Mouse (Mus musculus) intestine, embryonic 14.5 days (tissue): Measurements from ENCODE around the gene H2-Q7. TPM values are rescaled to one million over a fixed set of nuclear protein-coding genes. Genes with fewer than 3 reads are reported as not detected.
A peak's percentile ranks its signal among the peaks of the same experiment; 100 is the strongest.
"Not testable (repeated sequence)": the region's sequence is repeated elsewhere in the genome, so short reads cannot be mapped to it uniquely, and the experiment has no call there.

ENCODE experiments used
- ATAC-seq: fragments of 200-750 bp; cut with Nextera tagmentation; replicated peaks from 2 replicates; pipeline ENCODE4 v1.8.0; 2017; ENCODE audit warnings: low read depth, moderate number of reproducible peaks, moderate TSS enrichment, moderate library complexity; ENCODE audit not compliant: low FRiP score, low TSS enrichment
- DNase-seq: peaks from one replicate; pipeline ENCODE4 v3.0.0-alpha.2; 2018; ENCODE audit warnings: low spot score
- H3K27ac ChIP-seq: fragments of 300-500 bp; sonication (generic); 2 replicates; pipeline ENCODE4 v1.5.1; 2014; ENCODE audit warnings: low read depth, mild to moderate bottlenecking, control low read depth
- H3K27me3 ChIP-seq: fragments of 300-500 bp; sonication (generic); replicated peaks from 2 replicates; pipeline ENCODE4 v1.6.1; 2014; ENCODE audit warnings: low read length, control low read depth; ENCODE audit not compliant: control insufficient read depth, insufficient read depth
- H3K36me3 ChIP-seq: fragments of 300-500 bp; sonication (generic); 2 replicates; pipeline ENCODE4 v1.6.1; 2014; ENCODE audit warnings: low read length, control low read depth; ENCODE audit not compliant: control insufficient read depth, insufficient read depth
- H3K4me1 ChIP-seq: fragments of 300-500 bp; sonication (generic); replicated peaks from 2 replicates; pipeline ENCODE4 v1.6.1; 2014; ENCODE audit warnings: low read length, control low read depth, mixed read lengths; ENCODE audit not compliant: control insufficient read depth, insufficient read depth
- H3K4me2 ChIP-seq: fragments of 300-500 bp; sonication (generic); 2 replicates; pipeline ENCODE4 v1.6.1; 2014; ENCODE audit warnings: low read length
- H3K4me3 ChIP-seq: fragments of 300-500 bp; sonication (generic); 2 replicates; pipeline ENCODE4 v1.5.1; 2014; ENCODE audit warnings: low read depth, low read length, control low read depth, mixed read lengths
- H3K9ac ChIP-seq: fragments of 300-500 bp; sonication (generic); 2 replicates; pipeline ENCODE4 v1.6.1; 2014; ENCODE audit warnings: mild to moderate bottlenecking, low read length
- H3K9me3 ChIP-seq: fragments of 300-500 bp; sonication (generic); 2 replicates; pipeline ENCODE4 v1.6.1; 2016; ENCODE audit warnings: low read length, control low read depth; ENCODE audit not compliant: control insufficient read depth
- WGBS: fragments of 180-500 bp; shearing (Covaris S2); extraction: QIAGEN DNeasy Blood & Tissue Kit; methylation state at CpG from one replicate; pipeline ENCODE4 v1.1.7; 2014; 5-methylcytosine and 5-hydroxymethylcytosine counted together
- polyA plus RNA-seq: library from polyadenylated mRNA; unstranded; fragments of >200 nt; fragmentation: Nextera tagmentation; extraction: Ambion mirVana; gene quantifications from 2 replicates; pipeline ENCODE4 v1.2.1, GENCODE M21; 2014

H2-Q7 gene
- polyA plus RNA-seq, 1 experiment from 2014 or later: 8.1 TPM

GRCm38 (mm10) chr17:35428883-35429282, 10.1 kb upstream of the H2-Q7 start:
- not testable (repeated sequence) for H3K4me1 ChIP-seq, H3K4me3 ChIP-seq, H3K9ac ChIP-seq, ATAC-seq, H3K36me3 ChIP-seq, H3K9me3 ChIP-seq, H3K27ac ChIP-seq, H3K27me3 ChIP-seq, H3K4me2 ChIP-seq, DNase-seq
- 90% methylated on average over 6 of the region's 6 CpGs for WGBS

GRCm38 (mm10) chr17:35430671-35431070, 8.3 kb upstream of the H2-Q7 start:
- not testable (repeated sequence) for DNase-seq, ATAC-seq, H3K27me3 ChIP-seq, H3K9ac ChIP-seq, H3K4me1 ChIP-seq, H3K4me2 ChIP-seq, H3K9me3 ChIP-seq, H3K27ac ChIP-seq, H3K36me3 ChIP-seq, H3K4me3 ChIP-seq
- WGBS: 76% methylated on average over 6 of the region's 6 CpGs

- not testable (repeated sequence) for H3K4me2 ChIP-seq, H3K9me3 ChIP-seq, H3K27me3 ChIP-seq, H3K4me1 ChIP-seq, H3K4me3 ChIP-seq, H3K36me3 ChIP-seq, H3K9ac ChIP-seq, DNase-seq, H3K27ac ChIP-seq, ATAC-seq
- 91% methylated on average over 3 of the region's 3 CpGs for WGBS
Observed at GRCm38 (mm10) chr17:35432167-35432566, 6.8 kb upstream of the H2-Q7 start.

GRCm38 (mm10) chr17:35434836-35435235, 4.1 kb upstream of the H2-Q7 start:
- H3K9me3 ChIP-seq, ATAC-seq, H3K4me1 ChIP-seq, H3K27ac ChIP-seq, H3K4me3 ChIP-seq, H3K4me2 ChIP-seq, H3K27me3 ChIP-seq, H3K36me3 ChIP-seq, H3K9ac ChIP-seq: not testable (repeated sequence)
- DNase-seq: peak; percentile 84
- WGBS: 11% methylated on average over 8 of the region's 8 CpGs

GRCm38 (mm10) chr17:35435577-35435976, 3.4 kb upstream of the H2-Q7 start:
- 75% methylated on average over 3 of the region's 3 CpGs for WGBS
- H3K36me3 ChIP-seq, H3K27ac ChIP-seq, H3K9me3 ChIP-seq, ATAC-seq, DNase-seq, H3K4me1 ChIP-seq, H3K9ac ChIP-seq, H3K4me3 ChIP-seq, H3K4me2 ChIP-seq: not testable (repeated sequence)
- peaks cover 11% of the 10 kb centered on the region; the same call in 1 of the 2 replicates for H3K27me3 ChIP-seq

GRCm38 (mm10) chr17:35437386-35437936, 1.5 kb upstream of the H2-Q7 start:
- ATAC-seq, H3K4me3 ChIP-seq, H3K9ac ChIP-seq, H3K4me1 ChIP-seq, H3K9me3 ChIP-seq, H3K4me2 ChIP-seq, H3K36me3 ChIP-seq, DNase-seq, H3K27ac ChIP-seq: not testable (repeated sequence)
- H3K27me3 ChIP-seq: peaks cover 11% of the 10 kb centered on the region; the same call in 1 of the 2 replicates
- WGBS: 55% methylated on average over 1 of the region's 1 CpGs

- not testable (repeated sequence) for H3K27ac ChIP-seq, H3K4me1 ChIP-seq, DNase-seq, H3K9me3 ChIP-seq, H3K36me3 ChIP-seq, H3K4me2 ChIP-seq, H3K4me3 ChIP-seq, ATAC-seq, H3K9ac ChIP-seq
- H3K27me3 ChIP-seq: peaks cover 11% of the 10 kb centered on the region; the same call in 1 of the 2 replicates
- 66% methylated on average over 1 of the region's 3 CpGs for WGBS
Observed at GRCm38 (mm10) chr17:35438395-35438794, 560 bp upstream of the H2-Q7 start.

GRCm38 (mm10) chr17:35439295-35439747, 366 bp downstream of the H2-Q7 start:
- H3K36me3 ChIP-seq, H3K27ac ChIP-seq, H3K4me1 ChIP-seq, H3K9me3 ChIP-seq: not testable (repeated sequence)
- H3K9ac ChIP-seq: peak overlapping the region; percentile 47
- DNase-seq: peak; percentile 77
- WGBS: under 1% methylated on average over 43 of the region's 48 CpGs
- peaks cover 11% of the 10 kb centered on the region; the same call in 1 of the 2 replicates for H3K27me3 ChIP-seq
- peak; percentile 34 for ATAC-seq
- peak overlapping the region; percentile 35 for H3K4me3 ChIP-seq
- peak overlapping the region; percentile 89 for H3K4me2 ChIP-seq
